Mouse (Mus musculus) stomach, embryonic 16.5 days (tissue): Measurements from ENCODE around the gene Ppp1r1c. TPM values are rescaled to one million over a fixed set of nuclear protein-coding genes. Genes with fewer than 3 reads are reported as not detected.

ENCODE experiments used
- ATAC-seq: fragments of 200-750 bp; cut with Nextera tagmentation; 2 replicates; pipeline ENCODE4 v1.8.0; 2017; ENCODE audit warnings: moderate number of reproducible peaks, moderate TSS enrichment; ENCODE audit not compliant: insufficient read depth, low FRiP score
- H3K27ac ChIP-seq: fragments of 300-500 bp; sonication (generic); 2 replicates; pipeline ENCODE4 v1.5.1; 2014; ENCODE audit warnings: low read length
- H3K27me3 ChIP-seq: fragments of 300-500 bp; sonication (generic); 2 replicates; pipeline ENCODE4 v1.6.1; 2014; ENCODE audit warnings: low read length, control low read depth, mixed read lengths; ENCODE audit not compliant: control insufficient read depth, insufficient read depth
- H3K36me3 ChIP-seq: fragments of 300-500 bp; sonication (generic); 2 replicates; pipeline ENCODE4 v1.6.1; 2014; ENCODE audit warnings: low read length; ENCODE audit not compliant: control insufficient read depth, insufficient read depth
- H3K4me1 ChIP-seq: fragments of 300-500 bp; sonication (generic); 2 replicates; pipeline ENCODE4 v1.6.1; 2014; ENCODE audit warnings: low read length, control low read depth, mixed read lengths; ENCODE audit not compliant: control insufficient read depth, insufficient read depth
- H3K4me2 ChIP-seq: fragments of 300-500 bp; sonication (generic); 2 replicates; pipeline ENCODE4 v1.6.1; 2014; ENCODE audit warnings: low read depth, low read length, mixed read lengths
- H3K4me3 ChIP-seq: fragments of 300-500 bp; sonication (generic); replicated peaks from 2 replicates; pipeline ENCODE4 v1.5.1; 2014; ENCODE audit warnings: mild to moderate bottlenecking, low read length
- H3K9ac ChIP-seq: fragments of 300-500 bp; sonication (generic); 2 replicates; pipeline ENCODE4 v1.6.1; 2014; ENCODE audit warnings: low read length
- H3K9me3 ChIP-seq: fragments of 300-500 bp; sonication (generic); replicated peaks from 2 replicates; pipeline ENCODE4 v1.6.1; 2016; ENCODE audit warnings: low read length, control low read depth; ENCODE audit not compliant: control insufficient read depth
- WGBS: fragments of 180-500 bp; shearing (Covaris S2); extraction: QIAGEN DNeasy Blood & Tissue Kit; methylation state at CpG from one replicate; pipeline ENCODE4 v1.1.7; 2014; 5-methylcytosine and 5-hydroxymethylcytosine counted together
- polyA plus RNA-seq: library from polyadenylated mRNA; unstranded; fragments of >200 nt; fragmentation: Nextera tagmentation; extraction: Ambion mirVana; gene quantifications from 2 replicates; pipeline ENCODE4 v1.2.1, GENCODE M21; 2015

The Ppp1r1c gene
- polyA plus RNA-seq, 1 experiment from 2014 or later, result not detected

DNA sequence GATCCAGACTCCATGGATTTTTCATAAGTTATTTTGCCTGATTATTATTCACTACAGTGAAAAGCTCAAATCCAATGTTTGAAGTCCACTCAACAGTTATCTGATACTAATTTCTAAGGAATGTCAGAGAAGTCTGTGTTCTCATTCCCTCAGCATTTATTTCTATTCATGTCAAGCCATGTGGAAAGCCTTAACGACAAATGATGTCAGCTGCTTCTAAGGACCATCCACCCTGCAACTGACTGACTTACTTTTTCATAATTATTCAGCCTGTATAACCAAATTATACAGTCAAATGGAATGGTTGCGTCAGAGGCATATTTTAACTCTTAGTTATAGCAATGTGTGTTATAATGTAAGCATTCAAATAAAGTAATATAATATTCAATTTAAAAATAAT, 8.3 kb downstream of the Ppp1r1c start:
- no peak overlapping the region for H3K4me2 ChIP-seq
- no peak overlapping the region for H3K27ac ChIP-seq
- no peak for ATAC-seq
- H3K9me3 ChIP-seq, result no peaks in the 10 kb centered on the region
- no peak overlapping the region for H3K9ac ChIP-seq
- H3K4me3 ChIP-seq, result no peak overlapping the region
- no peaks in the 10 kb centered on the region for H3K27me3 ChIP-seq
- 59% methylated on average over 2 of the region's 2 CpGs for WGBS
- no peaks in the 10 kb centered on the region for H3K36me3 ChIP-seq
- H3K4me1 ChIP-seq, result no peaks in the 10 kb centered on the region

- no peaks in the 10 kb centered on the region for H3K9me3 ChIP-seq
- no peak overlapping the region for H3K9ac ChIP-seq
- no peak for ATAC-seq
- no peaks in the 10 kb centered on the region for H3K36me3 ChIP-seq
- H3K4me2 ChIP-seq, result no peak overlapping the region
- no peaks in the 10 kb centered on the region for H3K27me3 ChIP-seq
- H3K4me3 ChIP-seq, result no peak overlapping the region
- H3K27ac ChIP-seq, result no peak overlapping the region
- H3K4me1 ChIP-seq, result no peaks in the 10 kb centered on the region
Measured at GRCm38 (mm10) chr2:79717846-79718245, 10.3 kb downstream of the Ppp1r1c start.

DNA sequence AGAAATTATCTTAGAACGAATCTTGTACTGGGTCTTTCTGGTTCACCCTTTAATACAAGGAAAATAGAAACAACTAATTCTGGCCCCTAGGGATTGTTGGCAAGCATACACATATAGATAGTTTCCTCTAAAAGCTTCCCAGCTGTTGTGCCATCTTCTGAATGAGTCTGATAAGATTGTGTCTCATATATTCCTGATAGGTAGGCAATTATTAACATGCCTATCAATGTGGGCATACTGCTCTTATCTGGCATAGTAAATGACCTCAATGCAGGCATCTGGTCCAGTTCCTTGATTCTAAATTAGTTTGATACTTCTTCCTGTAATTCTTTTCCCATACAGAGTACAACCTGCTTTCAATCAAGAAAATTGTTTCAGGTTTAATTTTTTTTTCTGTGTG, 14.8 kb downstream of the Ppp1r1c start:
- Histone ChIP-seq H3K27me3 (no peaks in the 10 kb centered on the region), H3K4me2 (no peak overlapping the region), H3K27ac (no peak overlapping the region), H3K9ac (no peak overlapping the region), H3K9me3 (no peaks in the 10 kb centered on the region), H3K36me3 (no peaks in the 10 kb centered on the region), H3K4me1 (no peaks in the 10 kb centered on the region), H3K4me3 (no peak overlapping the region)
- WGBS, result 64% methylated on average over 1 of the region's 1 CpGs
- ATAC-seq, result no peak

GRCm38 (mm10) chr2:79738958-79739357, 31.4 kb downstream of the Ppp1r1c start:
- no peak overlapping the region for H3K4me2 ChIP-seq
- WGBS, result 65% methylated on average over 2 of the region's 2 CpGs

GRCm38 (mm10) chr2:79741966-79742365, 34.4 kb downstream of the Ppp1r1c start:
- H3K4me2 ChIP-seq, result no peak overlapping the region
- no peak overlapping the region for H3K9ac ChIP-seq
- no peaks in the 10 kb centered on the region for H3K27me3 ChIP-seq
- H3K36me3 ChIP-seq, result no peaks in the 10 kb centered on the region
- 66% methylated on average over 2 of the region's 2 CpGs for WGBS
- H3K4me3 ChIP-seq, result no peak overlapping the region
- H3K9me3 ChIP-seq, result no peaks in the 10 kb centered on the region; the same call in 1 of the 2 replicates
- H3K27ac ChIP-seq, result no peak overlapping the region
- no peak for ATAC-seq
- H3K4me1 ChIP-seq, result no peaks in the 10 kb centered on the region

More at GRCm38 (mm10) chr2:79738958-79739357, 31.4 kb downstream of the Ppp1r1c start:
- Histone ChIP-seq H3K9me3 (no peaks in the 10 kb centered on the region; the same call in 1 of the 2 replicates), H3K4me3 (no peak overlapping the region), H3K4me1 (no peaks in the 10 kb centered on the region), H3K36me3 (no peaks in the 10 kb centered on the region), H3K27ac (no peak overlapping the region), H3K9ac (no peak overlapping the region), H3K27me3 (no peaks in the 10 kb centered on the region)
- ATAC-seq, result 0 out of 2 replicates have a peak, but pooled peaks have one; percentile 33

GRCm38 (mm10) chr2:79744164-79744563, 36.6 kb downstream of the Ppp1r1c start:
- H3K27me3 ChIP-seq, result no peaks in the 10 kb centered on the region
- no peak overlapping the region for H3K27ac ChIP-seq
- no peak for ATAC-seq
- no peak overlapping the region for H3K9ac ChIP-seq
- 89% methylated on average over 4 of the region's 4 CpGs for WGBS
- no peak overlapping the region for H3K4me2 ChIP-seq
- no peak overlapping the region for H3K4me3 ChIP-seq
- no peaks in the 10 kb centered on the region for H3K4me1 ChIP-seq
- no peaks in the 10 kb centered on the region for H3K9me3 ChIP-seq
- H3K36me3 ChIP-seq, result no peaks in the 10 kb centered on the region

DNA sequence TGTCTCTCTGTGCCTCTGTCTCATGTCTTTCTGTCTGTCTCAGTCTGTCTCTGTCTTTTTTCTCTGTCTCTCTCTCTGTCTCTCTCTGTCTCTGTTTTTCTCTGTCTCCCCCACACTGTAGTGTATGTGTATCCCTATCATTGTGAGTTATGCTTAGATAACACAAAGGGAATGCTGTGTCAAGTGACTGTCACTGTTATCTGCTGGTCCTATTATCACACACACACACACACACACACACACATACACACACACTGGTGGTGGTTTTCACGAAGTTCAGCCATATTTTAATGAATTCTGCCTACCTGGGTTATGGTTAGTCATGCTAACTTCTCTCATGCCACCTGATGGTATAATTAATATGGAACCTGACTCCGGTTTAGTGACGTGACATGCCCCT, 44.1 kb downstream of the Ppp1r1c start:
- no peaks in the 10 kb centered on the region for H3K9me3 ChIP-seq
- H3K4me1 ChIP-seq, result no peaks in the 10 kb centered on the region
- 68% methylated on average over 3 of the region's 3 CpGs for WGBS
- H3K4me3 ChIP-seq, result no peak overlapping the region
- no peaks in the 10 kb centered on the region for H3K27me3 ChIP-seq
- H3K4me2 ChIP-seq, result no peak overlapping the region
- no peak overlapping the region for H3K27ac ChIP-seq
- no peaks in the 10 kb centered on the region for H3K36me3 ChIP-seq
- H3K9ac ChIP-seq, result no peak overlapping the region
- ATAC-seq, result no peak

GRCm38 (mm10) chr2:79760018-79760417, 52.4 kb downstream of the Ppp1r1c start:
- no peaks in the 10 kb centered on the region for H3K27me3 ChIP-seq
- H3K9me3 ChIP-seq, result no peaks in the 10 kb centered on the region
- H3K9ac ChIP-seq, result no peak overlapping the region
- no peaks in the 10 kb centered on the region for H3K4me1 ChIP-seq
- no peak for ATAC-seq
- 71% methylated on average over 4 of the region's 4 CpGs for WGBS
- H3K27ac ChIP-seq, result no peak overlapping the region
- no peak overlapping the region for H3K4me3 ChIP-seq
- H3K4me2 ChIP-seq, result no peak overlapping the region
- no peaks in the 10 kb centered on the region for H3K36me3 ChIP-seq

GRCm38 (mm10) chr2:79762723-79763388, 55.3 kb downstream of the Ppp1r1c start:
- ATAC-seq, result no peak
- no peak overlapping the region for H3K9ac ChIP-seq
- H3K4me1 ChIP-seq, result no peaks in the 10 kb centered on the region
- no peak overlapping the region for H3K4me3 ChIP-seq
- H3K9me3 ChIP-seq, result no peaks in the 10 kb centered on the region
- H3K27ac ChIP-seq, result no peak overlapping the region
- WGBS, result 62% methylated on average over 6 of the region's 6 CpGs
- no peaks in the 10 kb centered on the region for H3K27me3 ChIP-seq
- no peak overlapping the region for H3K4me2 ChIP-seq
- H3K36me3 ChIP-seq, result no peaks in the 10 kb centered on the region
